Mouse (Mus musculus) liver (tissue): Measurements from ENCODE around the gene Urm1.
"Not testable (repeated sequence)": the region's sequence is repeated elsewhere in the genome, so short reads cannot be mapped to it uniquely, and the experiment has no call there.

ENCODE experiments used
- DNase-seq: peaks from one replicate; pipeline ENCODE4 v3.0.0-alpha.2; 2020; ENCODE audit warnings: mixed read lengths

Gene Urm1

DNA sequence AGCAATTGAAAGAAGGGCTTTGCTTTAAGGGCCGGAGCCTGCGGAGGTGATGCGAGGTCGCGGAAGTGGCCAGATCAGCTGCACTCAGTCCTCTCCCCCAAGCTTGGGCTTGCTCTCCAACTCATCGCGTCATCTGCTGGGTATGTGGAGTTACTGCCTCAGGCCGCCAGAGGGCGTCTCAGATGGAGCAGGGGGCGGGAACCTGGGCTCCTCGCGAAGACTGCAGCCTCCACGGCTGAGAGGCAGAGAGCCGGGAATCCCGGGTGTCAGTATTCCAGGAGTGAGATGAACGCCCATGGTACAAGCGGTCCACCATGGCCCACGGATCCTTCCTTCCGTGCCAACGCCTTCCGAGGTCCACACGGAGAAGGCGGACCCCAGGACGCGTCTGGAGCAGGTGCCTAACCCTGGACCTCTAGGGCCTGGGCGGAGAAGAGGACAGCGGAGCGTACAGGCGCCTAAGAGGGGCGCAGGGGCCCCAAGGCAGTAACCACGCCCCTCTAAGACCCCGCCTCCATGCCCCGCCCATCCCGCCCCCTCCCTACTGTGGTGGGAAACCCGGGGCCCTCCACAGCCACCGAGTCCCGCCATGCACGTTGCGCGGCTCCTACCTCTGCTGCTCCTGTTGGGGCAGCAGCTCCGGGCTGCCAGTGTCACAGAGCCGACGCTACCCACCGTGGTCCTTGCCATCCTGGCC lies 49.2 kb downstream of the Urm1 start, which contains the start of gene Cercam:
TSS of gene Cercam (plus strand) at position 216 of the 697 bp plus-strand sequence.
- DNase-seq, result peak; percentile 95

DNA sequence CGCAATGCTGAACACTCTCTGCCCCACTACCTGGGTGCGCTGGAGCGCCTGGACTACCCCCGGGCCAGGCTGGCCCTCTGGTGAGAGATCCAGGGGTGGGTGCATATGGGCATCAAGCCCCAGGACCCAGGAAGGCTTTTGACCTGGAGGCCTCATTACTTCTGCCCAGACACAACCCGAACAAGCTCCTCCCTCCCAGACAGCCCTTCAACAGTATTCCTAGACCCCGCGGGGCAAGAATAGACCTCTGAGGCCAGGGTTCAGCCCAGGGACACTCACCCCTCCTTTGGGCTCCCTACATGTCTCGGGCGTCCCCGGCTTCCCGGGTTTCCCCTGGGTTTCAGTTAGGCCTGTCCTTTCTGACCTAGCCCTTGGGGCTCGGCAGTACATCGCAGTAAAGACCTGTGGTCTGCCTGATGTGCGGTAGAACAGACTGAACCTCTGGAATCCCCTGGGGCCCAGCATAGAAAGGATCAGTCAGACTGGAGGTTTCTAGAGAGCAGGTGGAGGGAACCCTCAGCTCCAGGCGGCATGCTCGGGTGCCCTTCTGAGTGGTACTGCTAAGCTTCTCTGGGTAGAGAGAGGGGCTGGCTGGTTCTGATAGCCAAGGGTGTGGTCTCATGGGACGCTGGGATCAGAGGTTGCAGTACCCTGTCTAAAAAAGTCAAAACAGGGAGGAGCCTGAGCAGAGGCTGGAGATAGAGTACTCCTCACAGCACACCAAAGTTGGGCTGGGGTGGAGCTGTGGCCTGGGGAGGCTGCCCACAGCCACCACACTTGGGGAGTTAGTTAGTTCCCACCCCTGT lies 50.0 kb downstream of the Urm1 start:
- DNase-seq, result peak; percentile 90

DNA sequence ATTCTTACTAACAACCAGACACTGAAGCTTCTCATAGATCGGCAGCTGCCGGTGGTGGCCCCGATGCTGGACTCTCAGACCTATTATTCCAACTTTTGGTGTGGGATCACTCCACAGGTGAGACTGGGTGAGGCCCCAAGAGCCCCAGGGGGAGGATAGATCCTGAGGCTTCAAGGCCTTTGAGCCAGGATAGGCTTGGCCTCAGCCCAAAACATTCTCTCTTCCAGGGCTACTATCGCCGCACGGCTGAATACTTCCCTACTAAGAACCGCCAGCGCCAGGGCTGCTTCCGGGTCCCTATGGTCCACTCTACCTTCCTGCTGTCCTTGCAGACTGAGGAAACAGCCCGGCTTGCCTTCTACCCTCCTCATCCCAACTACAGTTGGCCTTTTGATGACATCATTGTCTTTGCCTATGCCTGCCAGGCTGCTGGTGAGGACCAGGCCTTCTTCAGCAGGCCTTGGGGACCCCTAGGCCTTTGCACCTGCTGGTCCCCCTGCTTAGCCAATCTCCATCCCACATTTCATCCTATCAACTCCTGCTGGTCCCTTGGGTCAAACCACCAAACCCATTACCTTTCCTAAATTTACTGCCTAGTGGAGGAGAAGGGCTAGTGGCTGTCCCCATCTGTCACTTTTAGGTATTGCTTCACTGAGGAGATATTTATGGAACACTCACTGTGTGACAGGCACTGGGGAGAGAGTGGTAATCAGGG lies 52.9 kb downstream of the Urm1 start:
- no peak for DNase-seq

DNA sequence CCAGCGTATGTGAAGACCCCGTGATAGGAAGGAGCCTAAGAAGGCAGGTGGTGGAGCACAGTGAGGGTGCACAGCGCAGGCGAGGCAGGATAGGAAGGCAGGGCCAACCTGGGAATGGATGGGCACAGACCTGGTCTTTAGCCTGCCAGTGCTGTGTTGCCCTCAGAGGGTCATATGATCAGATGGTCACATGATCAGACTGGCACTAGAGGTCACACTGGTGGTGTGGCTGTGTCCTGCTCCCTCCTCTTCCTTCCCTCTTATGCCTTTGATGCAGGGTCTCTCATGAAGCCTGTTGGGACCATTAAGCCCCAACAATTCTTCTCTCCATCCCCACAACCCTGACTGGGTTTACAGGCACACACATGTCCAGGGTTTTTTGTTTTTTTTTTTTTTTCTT lies 53.9 kb downstream of the Urm1 start:
- DNase-seq, result no peak

DNA sequence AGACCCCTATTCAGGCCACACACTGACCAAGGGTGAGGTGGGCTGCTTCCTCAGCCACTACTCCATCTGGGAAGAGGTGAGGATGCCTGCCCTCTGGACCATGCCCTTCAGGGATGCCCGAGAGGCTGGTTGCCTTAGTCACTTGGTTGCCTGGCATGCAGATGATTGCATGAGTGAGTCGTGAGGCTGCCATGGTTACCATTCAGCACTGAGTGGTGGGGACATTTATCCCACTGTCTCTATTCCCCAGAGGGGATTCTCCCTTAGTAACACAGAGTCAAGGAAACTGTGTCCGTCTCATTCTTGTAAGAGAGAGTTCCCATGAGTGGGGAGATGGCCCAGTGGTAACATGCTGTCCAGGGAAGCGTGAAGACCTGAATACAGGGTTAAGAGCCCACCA lies 58.2 kb downstream of the Urm1 start:
- no peak for DNase-seq

DNA sequence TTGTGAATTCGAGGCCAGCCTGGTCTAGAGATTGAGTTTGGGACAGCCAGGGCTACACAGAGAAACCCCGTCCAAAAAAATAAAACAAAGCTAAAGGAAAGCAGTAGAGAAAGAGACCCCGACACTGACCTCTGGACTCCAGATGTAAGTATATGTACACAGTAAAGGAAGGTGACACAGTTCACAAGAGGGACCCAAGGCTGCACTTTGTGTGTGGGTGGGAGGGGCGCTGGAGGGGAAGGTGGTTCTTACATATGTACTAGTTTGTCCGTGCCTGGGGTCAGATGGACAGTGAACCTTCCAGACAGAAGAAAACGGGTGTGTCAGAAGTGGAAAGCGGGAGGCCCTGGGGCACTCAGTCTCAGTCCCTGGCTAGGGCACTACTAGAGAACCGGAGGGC lies 59.3 kb downstream of the Urm1 start:
- no peak for DNase-seq

DNA sequence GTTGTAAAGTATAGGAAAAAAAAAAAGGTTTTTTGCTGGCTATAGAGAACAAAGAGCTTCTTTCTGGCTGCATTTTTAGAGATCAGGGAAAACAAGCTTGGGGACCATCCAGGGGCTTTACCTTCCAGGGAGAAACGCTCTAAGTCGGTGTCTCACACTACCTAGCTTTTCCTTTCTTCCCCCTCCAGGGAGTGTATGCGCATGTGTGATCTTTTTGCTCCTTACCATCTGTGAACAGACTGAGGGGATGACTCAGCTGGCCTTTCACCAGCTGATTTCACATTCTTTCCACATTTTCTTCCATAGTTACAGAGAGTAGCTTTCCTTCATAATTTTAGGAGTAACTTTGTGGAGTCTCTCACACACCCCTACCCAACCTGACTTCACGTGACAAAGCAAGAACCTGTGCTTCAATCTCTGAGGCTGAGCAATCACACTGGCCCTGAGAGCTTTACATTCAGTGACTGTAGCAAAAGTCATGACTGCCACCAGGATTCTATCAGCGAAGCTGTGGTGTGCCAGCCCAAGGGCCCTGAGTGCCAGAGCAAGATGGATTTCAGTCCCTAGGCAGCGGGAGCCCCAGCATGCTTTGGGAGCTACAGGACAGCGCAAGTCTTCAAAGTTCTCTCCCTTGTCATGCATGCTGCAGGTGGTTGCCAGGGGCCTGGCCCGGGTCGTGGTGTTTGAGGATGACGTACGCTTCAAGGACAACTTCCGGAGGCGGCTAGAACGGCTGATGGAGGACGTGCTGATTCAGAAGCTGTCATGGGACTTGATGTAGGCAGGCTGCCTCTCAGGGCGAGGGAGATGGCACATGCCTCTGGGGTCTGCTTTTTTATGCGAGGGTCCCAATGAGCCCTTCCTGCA lies 60.3 kb downstream of the Urm1 start:
- no peak for DNase-seq

DNA sequence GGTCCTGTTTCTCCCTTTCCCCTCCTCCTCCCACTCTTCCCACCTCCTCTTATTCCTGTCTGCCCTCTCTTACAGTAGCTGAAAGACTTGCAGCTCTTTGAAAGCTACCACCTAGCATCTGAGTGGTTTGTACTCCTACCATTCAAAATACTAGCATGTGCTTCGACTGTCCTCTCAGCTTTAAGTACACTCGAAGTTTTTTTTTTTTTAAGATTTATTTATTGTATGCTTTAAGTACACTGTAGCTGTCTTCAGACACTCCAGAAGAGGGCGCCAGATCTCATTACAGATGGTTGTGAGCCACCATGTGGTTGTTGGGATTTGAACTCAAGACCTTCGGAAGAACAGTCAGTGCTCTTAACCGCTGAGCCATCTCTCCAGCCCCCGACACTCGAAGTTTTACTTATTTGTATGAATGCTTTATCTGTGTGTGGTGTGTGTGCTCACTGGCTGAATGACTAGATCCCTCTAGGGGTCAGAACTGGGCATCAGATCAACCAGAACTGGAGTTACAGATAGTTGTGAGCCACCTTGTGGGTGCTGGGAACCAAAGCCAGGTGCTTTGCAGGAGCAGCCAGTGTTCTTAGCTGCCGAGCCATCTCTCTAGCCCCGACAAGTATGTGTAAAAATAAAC lies 66.9 kb downstream of the Urm1 start:
- DNase-seq, result not testable (repeated sequence)

DNA sequence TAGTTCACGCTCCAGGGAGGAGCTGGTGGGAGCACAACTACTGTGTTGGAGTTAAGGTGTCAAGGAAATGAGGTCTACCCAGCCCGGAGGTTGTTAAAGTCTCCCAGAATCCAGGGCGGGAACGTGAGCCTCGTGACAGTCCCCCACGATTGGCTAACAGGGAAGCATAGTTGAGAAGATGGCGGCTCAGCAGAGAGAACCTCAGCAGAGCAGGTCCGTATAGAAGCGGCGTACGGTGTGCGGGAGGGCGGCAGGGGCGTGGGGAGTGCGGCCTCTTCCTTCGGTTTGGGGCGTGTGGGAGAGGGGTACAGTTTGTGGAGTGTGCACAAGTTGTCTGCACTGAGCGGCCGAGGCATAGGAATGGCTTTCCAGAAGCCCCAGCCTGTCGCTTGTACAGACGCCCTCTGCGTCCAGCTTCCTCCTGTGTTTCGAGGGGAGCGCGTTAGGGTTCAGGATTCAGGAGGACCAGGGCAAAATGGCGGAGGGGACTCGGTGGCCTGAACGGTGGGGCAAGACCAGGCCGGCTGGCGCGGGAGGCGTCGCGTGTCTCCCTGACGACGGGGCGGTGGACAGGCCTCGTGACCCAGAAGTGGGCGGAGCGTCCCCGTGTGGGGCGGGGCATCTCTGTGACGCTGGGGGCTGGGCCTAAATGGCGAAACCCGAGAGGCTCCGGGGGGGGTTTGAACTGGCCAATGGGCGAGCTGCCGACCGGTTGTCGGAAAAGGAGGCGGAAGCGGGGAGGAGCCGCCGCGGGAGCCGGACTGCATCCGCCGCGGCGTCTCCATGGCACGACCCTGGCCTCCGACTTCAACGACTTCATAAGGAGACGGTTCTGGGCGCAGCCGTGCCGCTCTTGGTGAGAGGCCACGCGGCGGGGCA lies 69.4 kb downstream of the Urm1 start, which contains the start of gene Odf2:
TSS of gene Odf2 (plus strand) at position 156 of the 879 bp plus-strand sequence.
- DNase-seq, result peak; percentile 100

DNA sequence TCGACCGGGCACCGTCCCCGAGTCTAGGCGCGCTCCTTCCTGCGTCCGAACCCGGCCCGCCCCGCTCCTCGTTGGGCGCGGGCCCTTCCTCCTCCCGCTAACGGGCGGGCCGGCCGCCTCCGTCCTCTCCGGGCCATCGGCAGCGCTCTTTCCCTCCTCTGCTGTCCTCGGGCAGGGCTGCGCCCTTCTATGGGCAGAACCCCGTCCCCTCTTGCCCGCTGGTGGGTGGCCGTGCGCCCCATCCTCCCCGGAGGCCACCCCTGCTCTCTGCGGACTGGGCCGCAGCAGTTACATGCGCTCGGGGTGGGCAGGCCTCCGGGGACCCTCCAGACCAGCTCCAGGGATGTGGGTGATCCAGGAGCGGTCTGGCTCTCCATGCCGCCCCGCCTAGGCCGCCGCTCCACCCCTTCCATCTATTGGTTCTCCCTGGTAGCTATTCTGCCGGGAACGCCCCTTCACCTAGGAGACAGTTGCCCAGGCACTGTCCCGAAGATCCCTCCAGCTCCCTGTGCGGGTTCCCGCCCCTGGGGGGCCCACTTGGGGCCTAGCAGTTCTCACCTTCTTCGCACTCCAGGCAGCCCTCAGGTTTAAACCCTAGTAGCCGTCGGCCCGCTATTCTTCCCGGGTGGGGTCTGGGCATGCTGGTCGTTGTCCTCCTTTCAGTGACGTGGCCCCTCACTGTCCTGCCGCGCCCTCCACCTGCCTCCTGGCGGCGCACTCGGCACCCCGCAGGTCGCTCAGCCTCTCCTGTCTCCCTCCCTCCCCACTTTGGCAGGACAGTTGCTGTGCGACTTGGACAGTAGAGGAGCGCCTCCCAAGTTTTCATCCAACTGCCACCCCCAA lies 70.3 kb downstream of the Urm1 start:
- peak; percentile 96 for DNase-seq

DNA sequence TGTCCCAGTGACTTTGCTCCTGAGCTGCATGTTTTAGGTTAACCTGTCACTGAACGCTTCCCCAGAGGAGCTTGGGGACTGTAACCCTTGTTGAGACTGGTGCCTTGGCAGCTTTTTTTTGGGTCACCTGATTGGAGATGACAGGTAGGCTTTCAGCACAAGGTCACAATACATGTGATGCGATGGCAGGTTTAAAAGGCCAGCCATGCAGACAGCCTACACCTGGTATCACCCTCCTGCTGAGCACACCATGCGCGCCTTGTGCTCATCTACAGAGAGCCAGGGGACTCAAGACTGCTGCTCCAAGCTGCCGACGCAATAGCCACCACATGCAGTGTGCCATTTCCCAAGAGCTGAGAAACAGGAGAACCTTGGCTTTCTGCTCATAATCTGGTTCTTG lies 71.9 kb downstream of the Urm1 start:
- no peak for DNase-seq
